Mouse (Mus musculus) heart, adult 9 months (tissue): ENCODE measurements at regions not wholly inside any gene's neighbourhood (a gene's known extent, or its start where the extent isn't known, plus 50 kb on each side); places are given as distances from the start of the nearest gene placed in this dataset.
A peak's percentile ranks its signal among the peaks of the same experiment; 100 is the strongest.

Experiments used
- DNase-seq, 2 experiments: peaks; one replicate each; pipeline ENCODE4 v3.0.0; 2022; ENCODE audit warnings: low spot score in 2 of 2

GRCm38 (mm10) chr15:40223272-40223671, 89.1 kb downstream of the 9330182O14Rik start:
- DNase-seq: no peak

GRCm38 (mm10) chr15:40241764-40242163, 107.6 kb downstream of the 9330182O14Rik start:
- DNase-seq: no peak

GRCm38 (mm10) chr15:40248966-40249365, 114.8 kb downstream of the 9330182O14Rik start:
- no peak for DNase-seq

- no peak for DNase-seq
These were observed 125.3 kb downstream of the 9330182O14Rik start for GRCm38 (mm10) chr15:40259433-40259832.

- DNase-seq: no peak
These were observed 144.9 kb downstream of the 9330182O14Rik start for GRCm38 (mm10) chr15:40279021-40279420.

- no peak for DNase-seq
These were observed 146.4 kb downstream of the 9330182O14Rik start for GRCm38 (mm10) chr15:40280551-40280950.

GRCm38 (mm10) chr15:40281078-40281720, 147.0 kb downstream of the 9330182O14Rik start:
- DNase-seq: no peak

GRCm38 (mm10) chr15:40291602-40292001, 157.4 kb downstream of the 9330182O14Rik start:
- no peak for DNase-seq

GRCm38 (mm10) chr15:40312226-40312625, 178.1 kb downstream of the 9330182O14Rik start:
- no peak for DNase-seq

- no peak for DNase-seq
These were observed 205.6 kb downstream of the 9330182O14Rik start for GRCm38 (mm10) chr15:40339746-40340145.

GRCm38 (mm10) chr15:40340269-40340668, 206.1 kb downstream of the 9330182O14Rik start:
- DNase-seq: no peak

- no peak for DNase-seq
These were observed 217.3 kb downstream of the 9330182O14Rik start for GRCm38 (mm10) chr15:40351473-40351872.

- DNase-seq: peak in 1 of 2 experiments; percentile 6
These were observed 220.8 kb downstream of the 9330182O14Rik start for GRCm38 (mm10) chr15:40354802-40355487.

- DNase-seq: no peak
These were observed 221.9 kb downstream of the 9330182O14Rik start for GRCm38 (mm10) chr15:40356096-40356495.

GRCm38 (mm10) chr15:40358341-40358740, 224.2 kb downstream of the 9330182O14Rik start:
- DNase-seq: peak in 1 of 2 experiments; percentile 41

- DNase-seq: no peak
These were observed 227.8 kb downstream of the 9330182O14Rik start for GRCm38 (mm10) chr15:40361849-40362533.

- DNase-seq: peak in 1 of 2 experiments; percentile 2
These were observed 230.1 kb downstream of the 9330182O14Rik start for GRCm38 (mm10) chr15:40364221-40364621.

- DNase-seq: no peak
These were observed 231.4 kb downstream of the 9330182O14Rik start for GRCm38 (mm10) chr15:40365613-40366012.

GRCm38 (mm10) chr15:40367026-40367425, 232.9 kb downstream of the 9330182O14Rik start:
- DNase-seq: no peak

- no peak for DNase-seq
These were observed 234.6 kb downstream of the 9330182O14Rik start for GRCm38 (mm10) chr15:40368746-40369145.

GRCm38 (mm10) chr15:40371486-40371885, 237.3 kb downstream of the 9330182O14Rik start:
- no peak for DNase-seq

GRCm38 (mm10) chr15:40386526-40386925, 252.4 kb downstream of the 9330182O14Rik start:
- DNase-seq: no peak

GRCm38 (mm10) chr15:40387746-40388145, 253.6 kb downstream of the 9330182O14Rik start:
- no peak for DNase-seq
